Mouse (Mus musculus) neutrophil, adult 83 days (primary cell): ENCODE data around the gene Gm28047. TPM values are rescaled to one million over a fixed set of nuclear protein-coding genes. Genes with fewer than 3 reads are reported as not detected.

Experiments used
- total RNA-seq, 2 experiments: library from RNA; stranded (reverse); gene quantifications; one replicate each; pipeline ENCODE4 v1.2.4; 2023

The Gm28047 gene
- under 1 TPM in 1 of 2 experiments, not detected in 1; 0.86 TPM for total RNA-seq

DNA sequence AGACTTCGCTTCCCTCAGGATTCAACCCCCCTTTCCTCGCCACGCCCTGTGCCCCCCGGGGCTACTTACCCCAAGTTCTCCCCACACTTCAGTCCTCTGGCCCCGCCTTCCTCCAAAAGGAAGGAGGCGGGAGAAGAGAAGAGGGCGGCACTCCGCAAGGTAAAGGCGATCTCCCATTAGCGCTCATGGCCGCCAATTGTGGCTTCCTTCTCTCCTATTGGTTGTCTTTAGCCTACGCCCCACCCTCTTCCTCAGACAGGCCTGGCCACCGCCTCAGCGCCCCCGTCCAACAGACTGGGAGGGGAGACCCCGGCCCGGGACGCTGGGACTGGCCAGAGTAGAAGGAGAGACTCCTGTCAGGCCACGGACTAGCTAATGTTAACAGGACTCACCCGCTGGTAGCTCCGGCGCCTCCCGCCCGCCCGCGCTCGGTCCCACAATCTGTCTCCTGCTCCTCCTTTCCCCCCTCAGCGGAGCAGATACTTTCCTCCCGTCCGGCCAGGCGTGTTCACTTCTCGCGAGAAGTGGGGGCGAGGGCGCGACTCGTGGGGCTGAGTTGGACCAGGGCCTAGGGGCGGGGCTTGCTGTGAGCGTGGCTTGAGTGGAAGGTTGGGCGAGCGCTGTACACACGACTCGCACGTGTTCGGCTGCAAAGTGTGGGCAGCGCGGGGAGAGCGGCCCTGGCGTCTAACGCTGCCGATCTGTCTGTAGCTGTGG lies at the start of gene Gm28047, which contains the start of gene Atf7:
Gm28047 (minus strand) TSS at position 98 of the 717 bp plus-strand sequence.
Atf7 (minus strand) TSS at position 495 of the 717 bp plus-strand sequence.

DNA sequence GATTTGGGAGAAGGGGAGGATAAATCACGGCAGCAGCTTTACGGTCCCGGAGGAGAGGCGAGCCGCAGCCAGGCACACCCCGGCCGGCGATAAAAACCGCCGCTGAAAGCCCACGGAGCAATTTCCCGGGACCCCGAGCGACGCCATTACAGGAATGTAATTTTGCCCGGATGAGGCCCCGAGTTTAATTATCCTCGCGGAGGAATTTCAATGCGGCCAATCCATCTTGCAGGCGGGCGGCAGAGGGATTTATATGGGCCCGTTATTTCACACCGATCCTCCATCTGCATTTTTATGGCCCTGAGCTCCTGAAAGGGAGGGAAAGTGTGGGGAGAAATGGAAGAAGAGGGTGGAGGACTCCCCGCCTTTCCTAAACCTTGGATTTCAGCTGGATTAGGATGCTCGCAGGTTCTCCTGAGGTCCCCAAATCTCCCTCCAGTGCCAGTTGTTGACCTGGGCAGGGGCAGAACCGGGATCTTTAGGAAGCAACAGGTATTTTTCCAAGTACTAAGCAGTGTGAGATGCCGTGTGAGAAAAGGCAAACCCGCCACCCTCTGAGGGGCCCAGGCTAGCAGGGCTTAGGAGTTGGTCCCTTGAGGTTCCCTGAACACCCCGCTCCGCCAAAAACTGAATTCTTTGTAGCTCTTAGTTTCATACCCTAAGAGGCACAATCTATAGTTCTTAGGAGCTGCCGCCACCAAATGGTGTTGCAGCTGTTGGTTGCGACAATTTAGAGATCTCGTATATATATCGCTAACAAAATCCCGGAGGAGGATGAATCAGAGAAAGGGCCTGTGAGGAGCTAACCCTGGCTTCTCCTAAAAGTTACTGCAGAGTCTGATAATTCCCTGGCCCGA lies 47.6 kb upstream of the Gm28047 start, which contains the start of gene Atp5g2:
Atp5g2 (minus strand) TSS at position 138 of the 857 bp plus-strand sequence.

DNA sequence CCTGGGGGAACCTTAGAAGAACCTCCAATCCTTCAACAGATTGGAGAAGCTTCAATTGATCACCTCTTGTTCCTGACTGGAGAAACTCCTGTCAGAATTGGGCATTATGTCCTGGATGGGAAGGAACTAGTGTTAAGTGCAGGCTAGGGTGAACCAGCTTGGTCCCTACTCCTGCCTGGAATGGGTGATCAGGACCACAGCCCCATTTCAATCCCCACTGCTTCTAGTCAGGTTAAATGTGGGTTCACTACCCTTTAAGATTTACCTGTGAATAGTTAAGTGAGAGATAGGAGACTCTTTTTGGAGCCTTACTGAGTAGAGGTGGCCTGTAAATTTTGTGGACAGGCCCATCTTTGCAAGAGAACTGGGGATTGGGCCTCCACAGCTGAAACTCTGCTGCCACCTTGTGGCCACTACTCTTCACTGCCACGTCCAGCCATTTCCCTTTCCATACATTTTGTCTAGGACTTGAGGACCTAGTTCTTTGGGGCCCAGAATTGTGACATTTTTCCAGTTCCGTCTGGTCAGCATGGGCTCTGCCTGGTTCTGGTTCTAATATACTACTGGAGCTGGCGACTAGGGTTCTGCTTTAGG lies 99.9 kb downstream of the Gm28047 start, which contains the start of gene Npff:
Npff (minus strand) TSS at position 51 of the 594 bp plus-strand sequence.

DNA sequence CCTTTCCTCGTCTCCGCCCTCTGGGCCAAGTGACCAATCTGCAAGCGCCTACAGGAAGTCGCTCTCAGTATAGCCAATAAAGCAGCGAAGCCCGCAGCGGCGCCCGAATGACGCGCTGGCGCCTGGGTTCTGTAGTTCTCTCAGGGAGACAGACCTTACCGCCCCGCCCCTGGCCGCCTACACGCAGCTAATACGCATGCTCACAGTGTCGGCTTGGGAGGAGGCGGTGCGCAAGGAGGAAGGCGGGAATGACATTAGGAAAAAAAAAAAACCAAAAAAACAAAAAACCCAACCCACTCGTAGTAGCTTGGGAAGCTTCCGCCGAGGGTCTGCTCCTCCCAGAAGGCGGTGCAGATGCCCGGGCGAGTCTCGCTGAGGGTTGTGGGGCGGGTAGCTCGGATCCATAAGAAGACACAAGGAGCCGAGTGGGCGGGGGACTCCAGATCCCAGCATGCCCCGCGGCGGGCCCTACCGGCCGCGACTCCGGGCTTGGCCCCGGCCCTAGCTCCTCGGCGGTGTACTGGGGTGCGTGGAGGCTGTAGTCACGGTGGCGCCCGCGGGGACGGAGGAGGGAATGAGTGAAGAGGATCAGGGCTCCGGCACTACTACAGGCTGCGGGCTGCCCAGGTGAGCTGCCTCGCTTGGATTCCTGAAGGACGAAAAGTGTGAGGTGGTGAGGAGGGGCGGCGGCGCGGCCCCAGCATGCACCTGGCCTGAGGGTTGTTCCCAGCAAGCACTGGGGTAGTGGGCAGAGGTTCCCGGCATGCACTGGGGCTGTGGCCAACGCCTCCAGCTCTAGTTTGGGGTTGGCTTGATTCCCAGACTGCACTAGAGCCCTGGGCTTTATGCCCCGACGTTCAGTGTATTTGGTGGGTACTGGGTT lies 106.7 kb downstream of the Gm28047 start, which contains the start of gene Tarbp2:
Tarbp2 (plus strand) TSS at position 217 of the 883 bp plus-strand sequence.

DNA sequence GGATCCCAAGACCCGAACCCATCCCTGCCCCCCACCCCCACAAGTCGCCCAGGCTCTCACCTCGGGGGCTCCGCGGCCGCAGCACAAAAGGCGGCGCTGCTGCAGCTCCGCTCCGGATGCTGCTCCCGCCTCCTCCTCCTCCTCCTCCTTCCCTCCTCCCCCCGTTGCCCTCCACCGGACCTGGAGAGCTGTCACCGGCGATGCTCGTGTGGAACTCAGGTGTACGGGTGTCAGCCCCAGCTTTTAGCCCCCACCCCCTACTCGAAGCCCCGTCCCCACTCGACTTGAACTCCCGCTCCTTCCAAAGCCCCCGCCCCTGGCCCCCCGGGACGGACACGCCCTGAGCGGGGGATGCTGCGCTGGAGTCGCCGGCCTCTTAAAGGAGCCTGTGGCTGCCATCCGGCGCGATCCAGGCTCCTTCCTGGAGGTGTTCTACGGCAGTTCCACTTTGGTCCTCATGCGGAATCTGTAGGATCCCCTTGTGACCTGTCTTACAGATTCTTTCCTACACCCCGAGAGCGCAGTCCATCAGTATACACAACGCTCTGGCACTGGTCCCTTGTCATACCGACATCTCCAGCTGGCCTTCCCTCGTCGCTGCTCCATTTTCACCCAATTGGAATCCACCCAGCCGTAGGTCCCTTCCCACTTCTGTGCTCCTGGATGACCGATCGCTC lies 108.0 kb downstream of the Gm28047 start, which contains the start of gene Map3k12:
Map3k12 (minus strand) TSS at position 337 of the 677 bp plus-strand sequence.

DNA sequence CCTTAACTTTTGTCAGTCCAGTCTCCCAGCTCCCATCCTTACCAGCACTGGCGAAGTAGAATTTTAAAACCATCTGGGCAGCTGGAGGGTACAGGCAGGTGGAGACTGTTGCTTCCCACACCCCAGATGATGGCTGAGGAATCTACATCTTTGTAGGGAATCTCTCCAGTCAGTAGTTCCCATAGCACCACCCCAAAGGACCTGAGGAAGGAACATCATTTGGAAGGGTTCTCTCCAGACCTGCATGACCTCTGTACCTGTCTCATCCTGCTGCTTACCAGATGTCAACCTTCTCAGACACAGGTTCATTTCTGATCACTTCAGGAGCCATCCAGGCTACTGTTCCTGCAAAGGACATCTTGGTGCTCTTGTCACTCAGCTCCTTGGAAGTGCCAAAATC lies 121.4 kb downstream of the Gm28047 start, which contains the start of gene Gm10337:
Gm10337 (plus strand) TSS at position 276 of the 400 bp plus-strand sequence.

Other genes with a start within 250 kb of the Gm28047 start
- gene Sp1, start 218.9 kb downstream of the Gm28047 start, total RNA-seq = 100 to 1,000 TPM; 108 to 111 TPM
- gene Amhr2, start 179.7 kb downstream of the Gm28047 start, total RNA-seq = 1 to 10 TPM in 1 of 2 experiments, not detected in 1; 2.0 TPM
- 100 to 1,000 TPM; 305 to 384 TPM for gene Prr13, start 166.0 kb downstream of the Gm28047 start, total RNA-seq
- gene Pcbp2, start 154.5 kb downstream of the Gm28047 start, total RNA-seq = 100 to 1,000 TPM; 519 to 536 TPM
- 1 to 10 TPM; 4.9 to 5.8 TPM for gene Gm10337, start 121.3 kb downstream of the Gm28047 start, total RNA-seq
- under 1 TPM; 0.26 to 0.42 TPM for gene Map3k12, start 108.0 kb downstream of the Gm28047 start, total RNA-seq
- 10 to 100 TPM; 18.1 to 18.4 TPM for gene Tarbp2, start 106.9 kb downstream of the Gm28047 start, total RNA-seq
- gene Npff, start 100.1 kb downstream of the Gm28047 start, total RNA-seq = 1 to 10 TPM; 5.3 to 7.1 TPM
- 10 to 100 TPM; 69.5 to 74.2 TPM for gene Atf7, start 397 bp upstream of the Gm28047 start, total RNA-seq
- 1 to 10 TPM; 2.3 to 2.8 TPM for gene Atp5g2, start 47.3 kb upstream of the Gm28047 start, total RNA-seq
- 10 to 100 TPM; 15.8 to 16.9 TPM for gene Calcoco1, start 97.1 kb upstream of the Gm28047 start, total RNA-seq